Mouse (Mus musculus) gastrocnemius, postnatal 36 days (tissue): ENCODE data around the gene Nckap1l. TPM values are rescaled to one million over a fixed set of nuclear protein-coding genes. Genes with fewer than 3 reads are reported as not detected.
A peak's percentile ranks its signal among the peaks of the same experiment; 100 is the strongest.

ENCODE experiments used
- DNase-seq, 2 experiments: peaks; one replicate each; pipeline ENCODE4 v3.0.0; 2022
- intact Hi-C: fragments of 180-260 bp; cut with DNase I; formaldehyde crosslinking; loops from one replicate; pipeline ENCODE4 v1.15.1; 2025
- total RNA-seq, 2 experiments: library from RNA; stranded (reverse); gene quantifications; 2 replicates each; pipeline ENCODE4 v1.2.3; 2021

The Nckap1l gene
- total RNA-seq, 2 experiments from 2014 or later = 1.2 to 1.3 TPM

DNA sequence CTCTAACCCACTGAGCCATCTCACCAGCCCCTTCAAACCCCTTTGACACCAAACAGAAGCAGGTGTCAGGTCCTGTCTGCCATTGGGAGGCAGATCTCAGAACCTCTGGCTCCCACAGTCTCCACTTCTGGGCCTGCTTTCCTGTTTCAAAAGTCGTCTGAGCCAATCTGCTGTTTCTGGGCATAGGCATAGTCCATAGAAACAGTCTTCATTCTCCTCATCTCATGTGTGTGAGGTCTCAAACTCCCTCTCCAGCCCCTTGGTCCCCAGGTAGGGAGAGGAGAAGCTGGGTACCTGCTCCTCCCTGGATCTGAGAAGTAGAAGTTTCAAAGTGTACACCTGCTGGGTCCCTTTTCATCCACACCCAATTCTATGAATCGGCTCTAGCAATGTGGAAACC lies 82.9 kb downstream of the Nckap1l start:
- intact Hi-C loops = no loop called here
- DNase-seq = no peak

DNA sequence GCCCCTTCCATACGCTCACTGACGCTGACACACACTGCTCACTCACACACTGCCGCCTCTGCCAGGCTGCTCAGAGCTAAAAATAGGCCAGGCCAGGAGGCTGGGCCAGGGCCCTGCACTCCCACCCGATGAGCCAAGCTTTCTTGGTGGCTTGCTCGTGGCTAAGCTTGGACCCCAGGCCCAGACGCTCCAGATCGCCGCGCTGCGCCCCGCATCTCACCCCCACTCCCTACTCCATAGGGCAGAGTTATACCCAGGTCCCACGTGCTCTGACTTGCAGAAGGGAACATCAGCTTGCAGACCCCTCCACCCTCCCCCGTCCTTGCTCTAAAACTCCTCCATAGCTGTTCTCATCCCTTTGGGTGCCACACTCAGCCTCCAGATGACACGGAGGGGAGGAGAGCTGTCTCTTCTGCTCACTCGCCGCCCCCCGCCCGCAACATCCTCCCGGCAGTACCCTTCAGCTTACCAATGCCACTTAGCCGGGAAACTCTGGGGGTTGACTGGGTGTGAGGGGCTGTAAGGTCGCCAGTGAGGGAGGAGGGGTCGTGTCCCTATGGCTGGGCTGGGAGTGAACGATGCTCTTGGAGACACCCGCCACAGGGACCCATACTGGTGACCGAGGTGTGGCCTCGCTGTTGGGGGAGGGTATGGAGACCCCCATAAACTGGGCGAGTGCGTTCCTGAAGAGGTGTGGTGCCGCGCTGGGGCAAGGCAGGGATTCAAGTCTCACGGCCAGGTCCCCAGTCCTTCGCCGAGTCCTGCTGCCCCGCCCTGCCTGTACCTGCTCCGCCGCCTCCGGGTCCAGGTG lies 83.6 kb downstream of the Nckap1l start:
- intact Hi-C loops = no loop called here

DNA sequence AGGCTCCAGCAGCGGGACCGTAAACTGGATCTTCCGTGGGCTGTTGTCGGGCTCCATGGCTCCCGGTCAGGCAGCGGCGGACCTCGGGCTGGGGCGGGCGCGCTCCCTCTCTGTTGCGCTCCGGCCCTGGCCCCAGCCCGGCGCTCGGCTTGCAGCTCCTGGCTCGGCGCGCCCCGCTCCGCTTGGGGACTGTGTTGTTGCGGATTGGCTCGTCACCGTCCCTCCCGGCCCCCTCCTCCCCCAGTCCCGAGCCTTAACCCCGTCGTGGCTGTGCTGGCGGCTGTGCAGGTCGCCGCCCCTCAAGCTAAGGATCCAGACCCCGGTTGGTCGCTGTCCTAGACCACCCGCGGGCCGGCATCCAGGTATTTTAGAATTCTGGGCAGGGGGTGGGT lies 84.2 kb downstream of the Nckap1l start, which contains the start of gene Ppp1r1a:
Gene Ppp1r1a, minus strand, starts transcription at position 182 of the 392 bp plus-strand sequence.
- intact Hi-C loops = no loop called here
- peak; percentile 44 to 48 for DNase-seq

More for the DNA sequence above, 83.6 kb downstream of the Nckap1l start:
- DNase-seq = no peak

DNA sequence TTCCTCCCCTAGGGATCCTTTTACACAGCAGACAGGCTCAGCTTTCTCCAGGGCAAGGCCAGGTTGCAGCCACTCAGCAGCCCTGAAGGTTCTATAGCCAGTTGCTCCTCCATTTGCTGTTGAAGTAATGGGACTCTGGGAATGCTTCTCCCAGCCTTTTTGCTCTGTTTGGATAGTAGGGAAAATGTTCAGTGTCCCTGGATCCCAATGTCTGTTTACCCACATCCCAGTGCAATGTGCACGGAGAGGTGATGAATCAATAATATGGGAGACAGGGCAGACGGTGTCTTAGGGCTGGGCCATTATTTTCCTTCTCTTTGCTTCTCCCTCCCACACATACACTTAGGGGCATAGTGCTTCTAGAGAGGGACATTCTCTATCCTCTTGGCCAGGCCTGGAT lies 85.7 kb downstream of the Nckap1l start:
- intact Hi-C loops = no loop called here
- no peak for DNase-seq

DNA sequence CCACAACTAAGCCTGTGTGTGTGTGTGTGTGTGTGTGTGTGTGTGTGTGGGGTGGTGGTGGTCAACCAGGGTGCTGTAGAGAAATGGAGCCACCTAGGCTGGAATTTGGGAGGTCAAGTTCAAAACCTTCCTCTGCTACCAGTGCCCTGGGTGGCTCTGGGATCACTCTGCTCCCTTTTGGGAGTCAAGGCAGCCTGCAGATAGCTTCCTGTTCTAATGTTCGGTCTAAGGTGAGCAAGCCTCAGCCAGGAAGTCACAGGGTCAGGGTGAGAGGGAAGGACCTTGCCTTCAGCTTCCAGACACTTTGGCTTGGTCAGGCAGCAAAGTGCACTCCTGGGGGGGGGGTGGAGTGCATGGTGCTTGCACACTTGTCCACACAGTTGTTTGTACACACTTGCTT lies 87.1 kb downstream of the Nckap1l start:
- no peak for DNase-seq
- intact Hi-C loops = no loop called here

DNA sequence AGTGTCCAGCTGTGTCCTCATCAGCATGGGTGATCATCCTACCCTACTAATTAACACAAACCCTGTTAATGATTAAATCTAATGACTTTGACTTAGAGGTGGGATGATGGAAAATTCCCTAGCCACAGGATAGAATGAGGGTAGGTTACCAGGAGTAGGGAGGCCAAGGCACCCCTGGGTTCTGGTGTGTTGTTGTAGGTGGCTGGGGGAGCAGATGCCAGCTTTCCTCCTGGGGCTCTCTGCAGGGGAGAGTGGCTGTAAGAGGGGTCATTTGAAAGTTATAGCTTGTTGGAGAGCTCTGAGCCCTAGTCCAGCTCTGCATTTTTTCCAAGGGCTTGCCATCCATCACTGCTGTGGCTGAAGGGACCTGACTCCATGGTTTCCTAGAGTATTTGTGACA lies 88.9 kb downstream of the Nckap1l start:
- no peak for DNase-seq
- intact Hi-C loops = no loop called here

DNA sequence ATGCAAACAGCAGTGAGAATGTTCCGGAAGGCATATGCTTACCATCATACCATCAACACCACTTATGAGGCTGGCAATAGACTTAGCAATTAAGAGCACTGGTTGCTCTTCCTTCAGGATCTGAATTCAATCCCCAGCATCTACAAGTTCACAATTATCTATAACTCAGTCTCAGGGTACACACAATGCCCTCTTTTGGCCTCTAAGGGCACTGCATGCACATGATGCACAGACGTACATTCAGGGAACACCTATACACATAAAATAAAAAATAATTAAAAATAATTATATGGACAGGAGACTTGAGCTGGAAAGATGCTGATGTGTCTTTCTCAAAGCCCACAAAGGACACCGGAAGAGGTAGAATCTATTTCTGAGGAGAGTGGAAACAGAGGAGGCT lies 94.4 kb downstream of the Nckap1l start:
- intact Hi-C loops = no loop called here

More for the DNA sequence above, 94.4 kb downstream of the Nckap1l start:
- no peak for DNase-seq

Other genes with a start within 250 kb of the Nckap1l start
- gene Cbx5, start 214.0 kb upstream of the Nckap1l start, total RNA-seq = 10 to 100 TPM; 26.4 to 26.6 TPM
- gene Hnrnpa1, start 213.4 kb upstream of the Nckap1l start, total RNA-seq = 100 to 1,000 TPM in 1 of 2 experiments, 10 to 100 TPM in 1; 80.3 to 101 TPM
- gene Nfe2, start 195.4 kb upstream of the Nckap1l start, total RNA-seq = not detected
- gene Copz1, start 181.1 kb upstream of the Nckap1l start, total RNA-seq = 10 to 100 TPM; 33.4 to 34.6 TPM
- not detected for gene Gpr84, start 143.2 kb upstream of the Nckap1l start, total RNA-seq
- 10 to 100 TPM in 1 of 2 experiments, 1 to 10 TPM in 1; 8.7 to 12.7 TPM for gene Zfp385a, start 113.7 kb upstream of the Nckap1l start, total RNA-seq
- gene Itga5, start 87.0 kb upstream of the Nckap1l start, total RNA-seq = 1 to 10 TPM; 8.7 to 9.1 TPM
- gene Gtsf1, start 23.3 kb upstream of the Nckap1l start, total RNA-seq = not detected
- not detected for gene Gtsf2, start 5.3 kb upstream of the Nckap1l start, total RNA-seq
- gene Pde1b, start 49.2 kb downstream of the Nckap1l start, total RNA-seq = under 1 TPM; 0.26 to 0.44 TPM
- 100 to 1,000 TPM in 1 of 2 experiments, 10 to 100 TPM in 1; 64.6 to 121 TPM for gene Ppp1r1a, start 84.2 kb downstream of the Nckap1l start, total RNA-seq
- gene Glycam1, start 111.3 kb downstream of the Nckap1l start, total RNA-seq = not detected